8 mouse cellular contexts compared by ENCODE assay signal in the genomic region with DNA sequence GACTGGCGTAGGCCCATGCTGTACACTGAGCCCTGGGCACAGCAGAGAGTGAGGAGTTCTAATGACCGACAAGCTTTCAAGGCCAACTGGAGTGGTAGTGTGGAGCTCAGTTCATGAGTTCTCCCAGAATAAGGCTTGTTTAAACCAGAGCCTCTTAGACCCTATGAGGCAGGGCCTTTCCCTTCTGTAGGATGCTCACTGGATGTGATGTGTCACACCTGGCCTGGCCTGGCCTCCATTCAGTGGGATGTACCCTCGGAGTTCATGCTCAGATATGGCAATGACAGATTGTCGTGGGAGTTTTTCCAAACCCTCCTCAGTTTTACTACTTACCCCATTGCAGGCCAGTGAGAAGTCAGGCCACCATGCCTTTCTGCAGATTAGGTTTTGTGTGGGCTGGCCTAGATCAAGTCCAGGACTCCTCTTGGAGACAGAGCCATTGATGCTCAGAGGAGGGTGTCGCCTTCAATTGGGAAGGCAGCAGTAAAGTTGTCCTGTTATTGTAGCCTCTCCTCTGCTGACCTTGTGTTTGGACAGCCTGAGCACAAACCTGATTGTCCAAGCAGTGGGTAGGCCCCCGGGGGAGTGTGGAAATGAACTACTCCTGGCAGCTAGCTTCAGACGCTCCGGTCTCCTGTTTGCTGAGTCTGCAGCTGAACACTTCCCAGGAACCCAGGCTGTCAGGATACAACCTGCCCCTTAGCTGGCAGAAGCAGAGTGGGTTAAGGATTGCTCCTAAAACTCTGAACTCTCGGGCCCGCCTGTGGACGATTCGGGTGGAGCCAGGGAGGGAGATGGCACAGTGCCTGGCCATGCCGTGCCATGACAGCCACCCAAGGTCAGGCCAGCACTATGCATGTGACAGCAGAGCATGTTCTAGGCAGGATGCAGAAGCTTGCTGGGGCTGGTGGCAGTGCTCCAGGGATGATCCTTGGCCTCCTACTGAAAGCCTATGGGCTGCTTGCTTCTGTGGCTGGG.
DNase-seq lines count a peak whose midpoint lies in the region; ATAC-seq and TF ChIP-seq lines count a peak whose summit lies in the region.
"Had no signal": no experiment of that assay in that cellular context is flagged by ENCODE, and none has a peak within 500 bp of the region (broad histone marks: within the 10 kb centered on the region; RNA-seq: fewer than 3 reads in every experiment).

No protein-coding gene starts in this region.

- no peak overlapping the region for H3K4me2 ChIP-seq in midbrain, postnatal 0 days (ENCODE audit: low read depth, low read length, poor library complexity, severe bottlenecking)
- H3K4me2 ChIP-seq: neural tube, embryonic 13.5 days had no signal

- intact Hi-C loops in heart, postnatal 10 days (cut with DNase I): no loop called here

- H3K9me3 ChIP-seq in midbrain, postnatal 0 days (ENCODE audit: low read length): no peaks in the 10 kb centered on the region
- H3K9me3 ChIP-seq: neural tube, embryonic 13.5 days had no signal

- H3K4me1 ChIP-seq in midbrain, postnatal 0 days (ENCODE audit: insufficient read depth, low read length): no peaks in the 10 kb centered on the region; the same call in 1 of the 2 replicates

- ATAC-seq in cerebellum, adult (ENCODE audit: insufficient number of reproducible peaks, low FRiP score, low TSS enrichment): peak; percentile 69
- ATAC-seq in midbrain, postnatal 0 days (ENCODE audit: low FRiP score): no peak

- H3K9ac ChIP-seq in midbrain, postnatal 0 days (replicated peaks; ENCODE audit: low read length, poor library complexity, severe bottlenecking): no peak overlapping the region
- H3K9ac ChIP-seq: neural tube, embryonic 13.5 days had no signal

- no peaks in the 10 kb centered on the region for H3K36me3 ChIP-seq in midbrain, postnatal 0 days (ENCODE audit: insufficient read depth, low read length)
- H3K36me3 ChIP-seq: neural tube, embryonic 13.5 days had no signal

- no peak for TF ChIP-seq CTCF in midbrain, postnatal 0 days (IDR thresholded peaks at IDR 0.05)

- 80% methylated on average over 13 of the region's 13 CpGs for WGBS in midbrain, postnatal 0 days

- DNase-seq in adrenal gland, adult 8-10 months: peak; percentile 58
- DNase-seq in heart, postnatal 10 days: peak; percentile 82 to 84
- DNase-seq in lung, postnatal 10 days: peak; percentile 77
- no peak for DNase-seq in thymus, postnatal 36 days
- no peak for DNase-seq in embryo, embryonic 11 days
- no peak for DNase-seq in midbrain, postnatal 0 days (ENCODE audit: low spot score)

- no peaks in the 10 kb centered on the region for H3K27me3 ChIP-seq in midbrain, postnatal 0 days (ENCODE audit: insufficient read depth, low read length)
- H3K27me3 ChIP-seq: neural tube, embryonic 13.5 days had no signal

- no peak overlapping the region for H3K4me3 ChIP-seq in midbrain, postnatal 0 days (ENCODE audit: low read depth, low read length)
- H3K4me3 ChIP-seq: neural tube, embryonic 13.5 days had no signal

- H3K27ac ChIP-seq in midbrain, postnatal 0 days (ENCODE audit: low read depth, low read length): no peak overlapping the region
- H3K27ac ChIP-seq: neural tube, embryonic 13.5 days had no signal

Comparison
In these comparisons a context has a peak if more than half of its experiments do, and no peak if none do; other contexts are left out.
1. DNase-seq: peak in adrenal gland, adult 8-10 months (single experiment), heart, postnatal 10 days (2 of 2) and lung, postnatal 10 days (single experiment); none in thymus, postnatal 36 days (0 of 2), embryo, embryonic 11 days (single experiment) and midbrain, postnatal 0 days (single experiment).